Mouse (Mus musculus) neural tube, embryonic 14.5 days (tissue): ENCODE data around the gene Rimkla. TPM values are rescaled to one million over a fixed set of nuclear protein-coding genes. Genes with fewer than 3 reads are reported as not detected.

Experiments used
- ATAC-seq: fragments of 200-750 bp; cut with Nextera tagmentation; 2 replicates; pipeline ENCODE4 v1.8.0; 2017; ENCODE audit warnings: low read depth, mild to moderate bottlenecking, moderate TSS enrichment, moderate library complexity
- H3K27ac ChIP-seq: fragments of 300-500 bp; sonication (generic); 2 replicates; pipeline ENCODE4 v1.5.1; 2014; ENCODE audit warnings: low read depth, mild to moderate bottlenecking, control low read depth, low read length, moderate library complexity, mixed read lengths
- H3K27me3 ChIP-seq: fragments of 300-500 bp; sonication (generic); 2 replicates; pipeline ENCODE4 v1.6.1; 2014; ENCODE audit warnings: low read length; ENCODE audit not compliant: control insufficient read depth, insufficient read depth
- H3K36me3 ChIP-seq: fragments of 300-500 bp; sonication (generic); 2 replicates; pipeline ENCODE4 v1.6.1; 2014; ENCODE audit warnings: low read length, mixed read lengths; ENCODE audit not compliant: control insufficient read depth, insufficient read depth
- H3K4me1 ChIP-seq: fragments of 300-500 bp; sonication (generic); 2 replicates; pipeline ENCODE4 v1.6.1; 2014; ENCODE audit warnings: low read length; ENCODE audit not compliant: control insufficient read depth, insufficient read depth
- H3K4me2 ChIP-seq: fragments of 300-500 bp; sonication (generic); 2 replicates; pipeline ENCODE4 v1.6.1; 2014; ENCODE audit warnings: mild to moderate bottlenecking, low read depth, low read length, control low read depth
- H3K4me3 ChIP-seq: fragments of 300-500 bp; sonication (generic); 2 replicates; pipeline ENCODE4 v1.5.1; 2014; ENCODE audit warnings: low read depth, low read length, control low read depth, mixed read lengths
- H3K9ac ChIP-seq: fragments of 300-500 bp; sonication (generic); replicated peaks from 2 replicates; pipeline ENCODE4 v1.6.1; 2014; ENCODE audit warnings: low read depth, mild to moderate bottlenecking, control low read depth, low read length, mixed read lengths
- H3K9me3 ChIP-seq: fragments of 300-500 bp; sonication (generic); 2 replicates; pipeline ENCODE4 v1.6.1; 2016; ENCODE audit warnings: low read length; ENCODE audit not compliant: control insufficient read depth
- WGBS: fragments of 180-500 bp; shearing (Covaris S2); extraction: QIAGEN DNeasy Blood & Tissue Kit; methylation state at CpG from one replicate; pipeline ENCODE4 v1.1.7; 2014; 5-methylcytosine and 5-hydroxymethylcytosine counted together
- polyA plus RNA-seq: library from polyadenylated mRNA; unstranded; fragments of >200 nt; fragmentation: Nextera tagmentation; extraction: Ambion mirVana; gene quantifications from 2 replicates; pipeline ENCODE4 v1.2.1, GENCODE M21; 2014

The Rimkla gene
- polyA plus RNA-seq, 1 experiment from 2014 or later = 33.4 TPM

- Histone ChIP-seq H3K4me3 (no peak overlapping the region), H3K27ac (no peak overlapping the region; the same call in 1 of the 2 replicates), H3K4me1 (peaks cover 5% of the 10 kb centered on the region; the same call in 1 of the 2 replicates), H3K9me3 (no peaks in the 10 kb centered on the region), H3K36me3 (no peaks in the 10 kb centered on the region), H3K27me3 (no peaks in the 10 kb centered on the region), H3K4me2 (no peak overlapping the region), H3K9ac (no peak overlapping the region)
- no peak for ATAC-seq
- WGBS = 60% methylated on average over 10 of the region's 10 CpGs
Observed at GRCm38 (mm10) chr4:119489666-119490065, 2.8 kb downstream of the Rimkla start.

- Histone ChIP-seq H3K4me2 (no peak overlapping the region), H3K9me3 (no peaks in the 10 kb centered on the region), H3K27ac (no peak overlapping the region), H3K36me3 (no peaks in the 10 kb centered on the region), H3K4me3 (no peak overlapping the region), H3K4me1 (no peaks in the 10 kb centered on the region), H3K9ac (no peak overlapping the region), H3K27me3 (no peaks in the 10 kb centered on the region)
- no peak for ATAC-seq
- WGBS = 78% methylated on average over 7 of the region's 7 CpGs
Observed at GRCm38 (mm10) chr4:119484882-119485281, 7.5 kb downstream of the Rimkla start.

- no peaks in the 10 kb centered on the region for H3K9me3 ChIP-seq
- H3K36me3 ChIP-seq = no peaks in the 10 kb centered on the region
- H3K27ac ChIP-seq = no peak overlapping the region
- 52% methylated on average over 9 of the region's 9 CpGs for WGBS
- no peak overlapping the region for H3K4me3 ChIP-seq
- no peaks in the 10 kb centered on the region for H3K4me1 ChIP-seq
- H3K9ac ChIP-seq = no peak overlapping the region
- no peaks in the 10 kb centered on the region for H3K27me3 ChIP-seq
- ATAC-seq = no peak
- H3K4me2 ChIP-seq = no peak overlapping the region
Observed at GRCm38 (mm10) chr4:119483051-119483450, 9.4 kb downstream of the Rimkla start.

- ATAC-seq = no peak
- Histone ChIP-seq H3K9me3 (no peaks in the 10 kb centered on the region), H3K9ac (no peak overlapping the region), H3K27me3 (no peaks in the 10 kb centered on the region), H3K27ac (no peak overlapping the region), H3K4me3 (no peak overlapping the region), H3K36me3 (no peaks in the 10 kb centered on the region), H3K4me2 (no peak overlapping the region), H3K4me1 (no peaks in the 10 kb centered on the region)
- WGBS = 50% methylated on average over 5 of the region's 5 CpGs
Observed at GRCm38 (mm10) chr4:119473150-119473549, 19.3 kb downstream of the Rimkla start.

GRCm38 (mm10) chr4:119472545-119472944, 19.9 kb downstream of the Rimkla start:
- H3K27me3 ChIP-seq = no peaks in the 10 kb centered on the region
- H3K9ac ChIP-seq = no peak overlapping the region
- no peaks in the 10 kb centered on the region for H3K9me3 ChIP-seq
- no peak overlapping the region for H3K4me3 ChIP-seq
- no peak overlapping the region for H3K27ac ChIP-seq
- 91% methylated on average over 9 of the region's 9 CpGs for WGBS
- H3K4me1 ChIP-seq = no peaks in the 10 kb centered on the region
- H3K36me3 ChIP-seq = no peaks in the 10 kb centered on the region
- H3K4me2 ChIP-seq = no peak overlapping the region
- no peak for ATAC-seq

GRCm38 (mm10) chr4:119467720-119468380, 24.6 kb downstream of the Rimkla start:
- Histone ChIP-seq H3K27ac (no peak overlapping the region), H3K9ac (no peak overlapping the region), H3K4me1 (peaks cover 11% of the 10 kb centered on the region), H3K36me3 (no peaks in the 10 kb centered on the region), H3K4me3 (no peak overlapping the region), H3K27me3 (no peaks in the 10 kb centered on the region), H3K9me3 (no peaks in the 10 kb centered on the region), H3K4me2 (no peak overlapping the region)
- ATAC-seq = no peak
- WGBS = 88% methylated on average over 16 of the region's 16 CpGs

GRCm38 (mm10) chr4:119465841-119466240, 26.6 kb downstream of the Rimkla start:
- Histone ChIP-seq H3K4me1 (peaks cover 26% of the 10 kb centered on the region), H3K27ac (no peak overlapping the region), H3K4me3 (no peak overlapping the region), H3K36me3 (no peaks in the 10 kb centered on the region), H3K9me3 (no peaks in the 10 kb centered on the region), H3K4me2 (no peak overlapping the region), H3K27me3 (no peaks in the 10 kb centered on the region), H3K9ac (no peak overlapping the region)
- ATAC-seq = no peak
- 78% methylated on average over 5 of the region's 5 CpGs for WGBS

GRCm38 (mm10) chr4:119463756-119464419, 28.5 kb downstream of the Rimkla start:
- ATAC-seq = peak; percentile 9; the same call in 1 of the 2 replicates
- peaks cover 31% of the 10 kb centered on the region for H3K4me1 ChIP-seq
- H3K9ac ChIP-seq = no peak overlapping the region
- no peaks in the 10 kb centered on the region for H3K27me3 ChIP-seq
- WGBS = 67% methylated on average over 13 of the region's 13 CpGs
- H3K4me2 ChIP-seq = no peak overlapping the region
- no peaks in the 10 kb centered on the region for H3K36me3 ChIP-seq
- peak overlapping the region; percentile 86 for H3K27ac ChIP-seq
- H3K9me3 ChIP-seq = no peaks in the 10 kb centered on the region
- no peak overlapping the region for H3K4me3 ChIP-seq
